Mouse (Mus musculus): ENCODE data around the gene Klc2. TPM values are rescaled to one million over a fixed set of nuclear protein-coding genes. Genes with fewer than 3 reads are reported as not detected.

Gene Klc2
- polyA plus RNA-seq, 1 experiment from 2014 or later = 24.8 TPM

- Histone ChIP-seq H3K36me3 (ENCODE audit: insufficient read depth) (no peaks in the 10 kb centered on the region), H3K9me3 (ENCODE audit: low read depth, low read length) (no peaks in the 10 kb centered on the region), H3K27me3 (ENCODE audit: insufficient read depth, low read length) (no peaks in the 10 kb centered on the region), H3K4me1 (ENCODE audit: insufficient read depth) (peaks cover 40% of the 10 kb centered on the region), H3K9ac (peak overlapping the region; percentile 28; the same call in 1 of the 2 replicates), H3K4me3 (ENCODE audit: low read depth, low read length) (no peak overlapping the region), H3K4me2 (peak overlapping the region; percentile 41), H3K27ac (ENCODE audit: low read depth) (peak overlapping the region; percentile 90)
- ATAC-seq (ENCODE audit: insufficient read depth) = peak; percentile 52
- WGBS = 8% methylated on average over 10 of the region's 10 CpGs
- no peak for TF ChIP-seq CTCF (IDR thresholded peaks at IDR 0.05; ENCODE audit: low read depth)
- peak; percentile 69 for DNase-seq
Measured at GRCm38 (mm10) chr19:5058801-5059771, 59.3 kb downstream of the Klc2 start.

DNA sequence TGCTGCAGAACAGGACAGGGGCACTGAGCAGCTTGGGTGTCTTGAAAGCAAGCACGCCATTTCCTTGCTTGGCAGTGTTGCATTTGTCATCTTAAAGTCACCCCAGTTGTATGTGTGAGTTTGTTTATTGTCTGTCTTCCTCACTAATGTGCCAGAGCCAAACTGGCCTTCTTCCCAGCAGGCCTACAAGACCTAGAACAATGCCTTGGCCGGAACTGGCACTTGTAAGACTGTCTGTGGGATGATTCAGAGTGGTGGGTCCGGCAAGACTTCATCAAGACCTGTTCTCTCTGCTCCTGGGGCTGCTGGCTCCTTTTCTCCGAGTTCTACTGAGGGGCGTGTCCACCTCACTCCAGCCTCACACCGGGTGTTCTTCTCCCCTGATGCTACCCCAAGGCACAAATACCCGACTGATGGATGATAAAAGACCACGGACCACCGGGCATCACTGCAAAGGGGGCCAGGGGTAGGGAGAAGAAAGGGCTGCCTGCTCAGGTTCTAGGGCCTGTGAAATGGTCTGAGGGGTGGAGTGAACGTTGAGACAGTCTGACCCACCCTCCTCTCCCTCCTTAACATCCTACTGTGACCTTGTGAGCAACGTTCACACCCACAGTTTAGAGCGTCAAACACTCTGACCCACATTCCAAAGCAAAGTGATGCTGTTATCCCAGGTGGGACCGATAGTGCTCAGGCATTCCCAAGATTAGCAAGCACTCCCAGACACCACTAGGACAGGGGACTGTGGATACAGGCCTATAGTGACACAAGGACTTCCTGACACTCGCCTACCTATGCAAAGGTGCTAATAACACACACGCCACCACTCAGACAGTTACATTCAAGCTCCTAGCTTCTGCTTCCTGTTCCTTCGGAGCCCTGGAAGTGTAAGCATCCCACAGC lies 60.2 kb downstream of the Klc2 start:
- H3K4me1 ChIP-seq (ENCODE audit: insufficient read depth) = peaks cover 40% of the 10 kb centered on the region
- peak overlapping the region; percentile 90; the same call in 1 of the 2 replicates for H3K27ac ChIP-seq (ENCODE audit: low read depth)
- H3K9me3 ChIP-seq (ENCODE audit: low read depth, low read length) = no peaks in the 10 kb centered on the region
- DNase-seq (peak; percentile 72), ATAC-seq (ENCODE audit: insufficient read depth) (no peak)
- peak overlapping the region; percentile 28; the same call in 1 of the 2 replicates for H3K9ac ChIP-seq
- whole genome bisulfite sequencing = 16% methylated on average over 16 of the region's 16 CpGs
- H3K36me3 ChIP-seq (ENCODE audit: insufficient read depth) = no peaks in the 10 kb centered on the region
- peak overlapping the region; percentile 4; the same call in 1 of the 2 replicates for H3K4me2 ChIP-seq
- TF ChIP-seq CTCF (IDR thresholded peaks at IDR 0.05; ENCODE audit: low read depth) = no peak
- no peak overlapping the region for H3K4me3 ChIP-seq (ENCODE audit: low read depth, low read length)
- peaks cover under 1% of the 10 kb centered on the region; the same call in 1 of the 2 replicates for H3K27me3 ChIP-seq (ENCODE audit: insufficient read depth, low read length)

Other genes with a start within 250 kb of the Klc2 start
- gene Actn3, start 240.7 kb downstream of the Klc2 start, polyA plus RNA-seq (2014; fragmentation: Nextera tagmentation; extraction: Ambion mirVana) = 1.5 and 1.6 TPM in 2 replicates
- gene Zdhhc24, start 239.9 kb downstream of the Klc2 start, polyA plus RNA-seq (2014; fragmentation: Nextera tagmentation; extraction: Ambion mirVana) = 6.2 and 7.9 TPM in 2 replicates
- 7.6 and 8.0 TPM in 2 replicates for gene Bbs1, start 211.9 kb downstream of the Klc2 start, polyA plus RNA-seq (2014; fragmentation: Nextera tagmentation; extraction: Ambion mirVana)
- gene Dpp3, start 190.3 kb downstream of the Klc2 start, polyA plus RNA-seq (2014; fragmentation: Nextera tagmentation; extraction: Ambion mirVana) = 84.0 and 88.6 TPM in 2 replicates
- 1.6 TPM in 2 replicates for gene Peli3, start 175.4 kb downstream of the Klc2 start, polyA plus RNA-seq (2014; fragmentation: Nextera tagmentation; extraction: Ambion mirVana)
- 120 TPM in 2 replicates for gene Mrpl11, start 156.4 kb downstream of the Klc2 start, polyA plus RNA-seq (2014; fragmentation: Nextera tagmentation; extraction: Ambion mirVana)
- 0.05 TPM in 1 of 2 replicates, not detected in the other for gene Npas4, start 128.2 kb downstream of the Klc2 start, polyA plus RNA-seq (2014; fragmentation: Nextera tagmentation; extraction: Ambion mirVana)
- gene Slc29a2, start 94.7 kb downstream of the Klc2 start, polyA plus RNA-seq (2014; fragmentation: Nextera tagmentation; extraction: Ambion mirVana) = 3.1 and 3.4 TPM in 2 replicates
- gene B4gat1, start 79.7 kb downstream of the Klc2 start, polyA plus RNA-seq (2014; fragmentation: Nextera tagmentation; extraction: Ambion mirVana) = 45.8 and 47.9 TPM in 2 replicates
- 1.3 and 1.8 TPM in 2 replicates for gene AC124502.3, start 79.7 kb downstream of the Klc2 start, polyA plus RNA-seq (2014; fragmentation: Nextera tagmentation; extraction: Ambion mirVana)
- gene Brms1, start 77.2 kb downstream of the Klc2 start, polyA plus RNA-seq (2014; fragmentation: Nextera tagmentation; extraction: Ambion mirVana) = 43.4 and 48.0 TPM in 2 replicates
- gene Rin1, start 68.1 kb downstream of the Klc2 start, polyA plus RNA-seq (2014; fragmentation: Nextera tagmentation; extraction: Ambion mirVana) = 4.0 and 5.9 TPM in 2 replicates
- gene Cd248, start 50.5 kb downstream of the Klc2 start, polyA plus RNA-seq (2014; fragmentation: Nextera tagmentation; extraction: Ambion mirVana) = 105 and 110 TPM in 2 replicates
- gene Tmem151a, start 33.0 kb downstream of the Klc2 start, polyA plus RNA-seq (2014; fragmentation: Nextera tagmentation; extraction: Ambion mirVana) = 3.1 and 4.4 TPM in 2 replicates
- gene Yif1a, start 30.0 kb downstream of the Klc2 start, polyA plus RNA-seq (2014; fragmentation: Nextera tagmentation; extraction: Ambion mirVana) = 99.2 and 105 TPM in 2 replicates
- gene Cnih2, start 20.0 kb downstream of the Klc2 start, polyA plus RNA-seq (2014; fragmentation: Nextera tagmentation; extraction: Ambion mirVana) = 14.8 and 15.3 TPM in 2 replicates
- 278 and 289 TPM in 2 replicates for gene Rab1b, start 11.5 kb downstream of the Klc2 start, polyA plus RNA-seq (2014; fragmentation: Nextera tagmentation; extraction: Ambion mirVana)
- gene Pacs1, start 154.6 kb upstream of the Klc2 start, polyA plus RNA-seq (2014; fragmentation: Nextera tagmentation; extraction: Ambion mirVana) = 27.8 and 31.8 TPM in 2 replicates
- 334 and 368 TPM in 2 replicates for gene Sf3b2, start 176.9 kb upstream of the Klc2 start, polyA plus RNA-seq (2014; fragmentation: Nextera tagmentation; extraction: Ambion mirVana)
- gene Gal3st3, start 179.8 kb upstream of the Klc2 start, polyA plus RNA-seq (2014; fragmentation: Nextera tagmentation; extraction: Ambion mirVana) = 2.2 and 2.9 TPM in 2 replicates
- gene Catsper1, start 217.2 kb upstream of the Klc2 start, polyA plus RNA-seq (2014; fragmentation: Nextera tagmentation; extraction: Ambion mirVana) = not detected in 2 replicates
- 0.41 TPM in 1 of 2 replicates, not detected in the other for gene Cst6, start 231.0 kb upstream of the Klc2 start, polyA plus RNA-seq (2014; fragmentation: Nextera tagmentation; extraction: Ambion mirVana)
- gene Eif1ad, start 248.2 kb upstream of the Klc2 start, polyA plus RNA-seq (2014; fragmentation: Nextera tagmentation; extraction: Ambion mirVana) = 59.1 and 71.1 TPM in 2 replicates
- 515 and 542 TPM in 2 replicates for gene Banf1, start 248.6 kb upstream of the Klc2 start, polyA plus RNA-seq (2014; fragmentation: Nextera tagmentation; extraction: Ambion mirVana)

All from lung, embryonic 14.5 days (tissue).